Mouse (Mus musculus): ENCODE measurements around the gene Efcab14.

Gene Efcab14

GRCm38 (mm10) chr4:115737551-115738041 lies at the start of gene Efcab14:
Gene Efcab14, plus strand, starts transcription at chr4:115737744.
- peak; percentile 97 for DNase-seq

- no peak for DNase-seq
These were observed 36.1 kb upstream of the Efcab14 start for GRCm38 (mm10) chr4:115701468-115701867.

DNA sequence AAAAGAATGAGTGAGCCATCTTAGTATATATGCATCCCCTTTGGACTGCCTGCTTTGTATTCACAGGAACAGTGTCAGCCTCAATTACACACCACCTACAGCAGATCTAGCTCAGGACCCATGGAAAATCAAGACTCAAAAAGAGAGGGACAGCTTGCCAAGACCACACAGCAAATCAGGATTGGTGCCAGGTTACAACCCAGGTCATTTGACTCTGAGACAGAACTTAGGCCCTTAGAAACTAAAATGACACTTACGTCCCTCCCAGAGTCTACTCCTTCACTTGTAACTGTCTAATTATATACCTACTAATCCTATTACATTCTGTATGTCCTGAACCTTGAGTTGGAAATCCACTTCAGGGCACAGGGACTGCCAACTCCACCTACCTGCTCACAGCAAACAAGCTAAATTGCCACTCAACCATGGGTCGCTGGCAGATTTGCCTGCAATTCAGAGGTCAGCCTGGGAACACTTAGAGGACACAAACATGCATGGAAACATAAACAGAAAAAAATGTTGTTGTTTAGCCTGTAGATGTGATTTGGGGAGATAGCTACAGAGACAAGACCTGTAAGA lies 33.5 kb upstream of the Efcab14 start:
- no peak for DNase-seq

DNA sequence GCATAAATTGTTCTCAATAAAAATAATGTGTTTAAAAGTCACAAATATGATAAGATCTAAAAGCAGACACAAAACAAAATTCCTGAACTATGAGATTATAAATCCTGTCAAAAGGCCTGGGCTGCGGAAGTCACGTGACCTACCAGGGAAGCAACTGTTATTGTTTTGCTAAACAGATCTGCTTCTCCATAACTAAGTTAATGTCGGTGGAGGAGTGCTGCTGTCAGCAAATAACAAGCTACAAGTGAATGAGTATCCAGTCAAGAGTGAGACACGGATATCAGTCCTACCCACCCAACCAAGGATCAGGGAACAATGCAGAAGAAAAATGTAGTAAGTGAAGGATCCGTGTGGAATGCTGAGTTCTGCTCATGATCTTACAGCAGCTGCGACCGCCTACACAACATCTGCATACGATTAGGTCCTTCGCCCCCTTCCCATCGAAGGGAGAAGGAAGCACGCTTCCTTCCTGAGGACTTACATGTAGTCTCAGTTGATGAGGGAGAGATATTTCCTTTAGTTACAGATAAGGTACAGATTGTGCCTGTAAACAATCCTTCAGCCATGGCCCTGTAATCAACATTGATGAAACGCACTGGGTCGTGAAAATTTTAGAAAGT lies 28.5 kb upstream of the Efcab14 start:
- no peak for DNase-seq

- peak; percentile 33 for DNase-seq
These were observed 27.6 kb upstream of the Efcab14 start for GRCm38 (mm10) chr4:115709792-115710418.

DNA sequence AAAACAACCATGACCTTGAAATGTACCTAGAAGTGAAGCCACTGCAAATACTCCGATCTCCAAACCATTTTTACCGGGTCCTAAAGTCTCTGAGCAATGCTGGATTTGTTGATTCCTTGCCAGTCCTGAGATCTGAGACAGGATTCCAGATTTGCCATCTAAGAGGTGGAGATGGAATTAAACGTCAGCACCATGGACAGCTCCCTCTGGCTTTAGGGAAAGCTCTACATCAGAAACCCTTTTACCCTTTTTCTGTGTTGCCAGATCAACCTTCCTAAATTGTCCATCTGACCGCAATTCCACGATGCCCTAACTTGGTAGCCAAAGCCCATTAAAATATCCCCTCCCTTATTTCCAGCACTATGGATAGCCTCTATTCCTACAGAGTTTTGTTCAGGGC lies 8.8 kb upstream of the Efcab14 start:
- DNase-seq = no peak

DNA sequence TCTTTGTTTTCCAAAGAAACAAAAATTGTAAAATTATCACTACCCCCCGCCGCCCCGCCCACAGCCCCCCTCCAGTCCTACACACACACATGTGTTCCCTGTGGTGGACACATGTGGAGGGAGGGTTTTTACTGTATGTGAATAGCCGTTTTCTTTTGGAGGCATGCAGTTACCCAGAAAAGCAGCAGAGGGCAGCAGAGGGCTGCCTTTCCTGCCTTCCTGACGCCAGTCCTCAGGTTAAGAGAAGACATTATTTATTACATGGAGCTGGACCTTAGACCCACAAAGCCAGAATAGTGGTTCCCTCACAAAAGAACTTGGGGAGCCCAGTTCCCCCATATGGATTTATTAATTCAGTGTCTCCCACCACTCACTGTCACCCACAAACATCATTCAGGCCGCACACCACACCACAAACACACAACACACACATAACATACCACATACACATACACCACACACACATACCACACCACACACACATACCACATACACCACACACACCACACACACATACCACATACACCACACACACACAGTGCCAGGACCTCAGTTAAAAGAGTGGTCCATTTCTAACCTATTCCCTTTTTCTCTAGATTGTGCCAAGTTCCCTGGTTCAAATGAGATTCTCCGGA lies 5.8 kb upstream of the Efcab14 start:
- peak; percentile 59 for DNase-seq

- no peak for DNase-seq
These were observed 5.2 kb upstream of the Efcab14 start for GRCm38 (mm10) chr4:115732223-115732818.

DNA sequence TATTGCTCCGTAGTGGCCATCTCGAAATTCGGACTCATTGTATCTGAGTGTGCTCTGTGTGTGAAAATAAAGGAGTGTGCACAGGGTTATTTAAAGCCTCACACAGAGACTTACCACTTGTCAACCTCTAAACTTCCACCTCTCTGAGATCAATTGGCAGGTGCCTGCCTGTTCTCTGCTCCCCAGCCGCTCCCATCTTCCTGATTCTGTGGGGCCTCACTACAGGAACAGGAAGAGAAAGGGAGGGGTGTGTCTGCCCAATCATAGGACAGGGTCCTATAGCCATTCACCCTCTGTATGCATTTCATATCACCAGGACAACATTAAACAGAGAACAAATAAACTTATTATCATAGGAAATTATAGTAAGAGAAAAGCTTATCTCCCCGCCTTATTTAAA lies 3.8 kb upstream of the Efcab14 start:
- DNase-seq = no peak

GRCm38 (mm10) chr4:115734867-115735266 lies 2.7 kb upstream of the Efcab14 start:
- DNase-seq = no peak

- peak; percentile 36 for DNase-seq
These were observed 989 bp downstream of the Efcab14 start for GRCm38 (mm10) chr4:115738481-115738985.

DNA sequence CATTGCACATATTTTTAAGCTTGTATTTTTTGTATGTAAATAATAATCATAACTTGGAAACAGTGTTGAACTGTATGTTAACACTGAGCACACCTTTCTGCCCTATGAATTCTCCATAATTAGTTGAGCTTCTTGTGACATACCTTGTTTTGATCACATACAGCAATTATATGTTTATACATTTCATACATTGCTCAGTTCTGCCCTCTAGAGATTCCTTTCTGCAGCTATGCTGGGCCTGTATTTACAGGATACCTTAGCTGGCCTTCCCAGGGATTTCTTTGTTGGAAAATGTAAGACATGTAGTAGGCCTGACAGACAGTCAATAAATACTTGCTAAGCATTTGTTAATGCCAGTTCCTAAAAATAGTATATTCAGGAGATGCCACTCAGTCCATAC lies 5.1 kb downstream of the Efcab14 start:
- DNase-seq = no peak

DNA sequence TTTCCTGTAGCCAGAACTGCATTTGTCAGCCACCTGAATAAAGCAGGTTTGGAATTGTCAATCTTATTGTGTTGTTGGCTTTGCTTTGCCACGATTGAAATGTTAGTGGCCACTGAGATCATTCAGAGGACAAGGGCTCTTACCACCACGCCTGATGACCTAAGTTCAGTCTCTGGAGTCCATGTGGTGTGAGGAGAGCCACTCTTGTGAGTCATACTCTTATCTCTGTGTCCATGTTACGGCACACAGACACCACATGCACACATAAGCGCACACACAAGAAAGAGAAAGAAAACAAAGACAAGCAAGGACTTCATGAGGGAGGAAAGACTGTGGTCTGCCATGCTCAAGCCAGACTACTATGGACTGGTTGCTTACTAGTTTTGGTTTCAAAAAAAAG lies 5.6 kb downstream of the Efcab14 start:
- no peak for DNase-seq

DNA sequence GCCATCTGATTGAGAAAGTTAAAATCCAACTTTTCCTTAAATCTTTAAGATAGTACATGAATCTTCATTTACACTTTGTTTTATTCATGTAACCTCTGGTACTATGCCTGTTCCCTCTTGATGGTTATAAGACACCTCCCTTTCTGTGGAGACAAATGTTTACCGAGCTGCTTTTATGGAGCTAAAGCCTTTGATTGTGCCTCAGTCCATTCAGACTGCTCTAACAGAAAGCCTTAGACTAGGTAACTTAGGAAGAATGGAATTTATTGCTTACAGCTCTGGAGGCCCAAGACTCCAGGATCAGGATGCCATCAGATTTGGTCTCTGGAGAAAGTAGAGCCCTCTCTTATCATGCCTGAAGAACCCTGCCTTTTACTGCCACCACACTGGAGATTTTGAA lies 10.6 kb downstream of the Efcab14 start:
- DNase-seq = no peak

DNA sequence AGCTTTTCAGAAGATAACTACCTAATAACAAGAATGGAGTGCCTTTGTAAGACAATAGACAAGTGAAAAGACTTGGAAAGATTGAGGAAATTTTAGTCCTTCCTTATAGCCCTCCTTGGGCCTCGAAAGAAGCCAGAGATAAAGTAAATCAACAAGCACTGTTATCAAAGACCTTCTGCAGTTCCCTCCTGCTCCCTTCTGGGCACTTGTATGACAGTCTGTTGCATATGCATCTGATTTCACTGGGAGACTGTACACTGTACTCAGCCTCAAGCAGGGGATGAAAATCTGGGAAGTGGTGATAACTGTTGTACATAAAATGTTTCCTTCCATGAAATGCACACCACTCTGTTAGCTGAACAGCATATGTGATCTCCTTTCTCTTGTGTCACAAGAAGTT lies 11.8 kb downstream of the Efcab14 start:
- no peak for DNase-seq

GRCm38 (mm10) chr4:115754101-115754500 lies 16.6 kb downstream of the Efcab14 start:
- DNase-seq = no peak

DNA sequence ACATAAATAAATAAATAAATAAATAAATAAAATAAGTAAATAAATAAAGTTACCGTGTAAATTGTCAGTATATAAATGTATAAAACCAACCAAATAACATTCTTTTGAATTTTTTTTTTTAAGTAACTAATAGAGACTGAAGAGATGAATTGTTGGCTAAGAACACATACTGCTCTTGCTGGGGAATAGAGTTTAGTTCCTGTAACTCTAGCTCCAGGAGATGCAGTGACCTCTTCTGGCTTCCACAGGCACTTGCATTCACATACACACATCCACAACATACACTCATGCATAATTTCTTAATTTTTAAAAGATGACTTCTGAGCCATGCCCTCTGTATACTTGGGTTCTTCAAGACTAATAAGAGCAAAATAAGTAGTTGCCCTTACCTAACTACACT lies 17.3 kb downstream of the Efcab14 start:
- DNase-seq = no peak

- DNase-seq = no peak
These were observed 23.7 kb downstream of the Efcab14 start for GRCm38 (mm10) chr4:115761206-115761605.

DNA sequence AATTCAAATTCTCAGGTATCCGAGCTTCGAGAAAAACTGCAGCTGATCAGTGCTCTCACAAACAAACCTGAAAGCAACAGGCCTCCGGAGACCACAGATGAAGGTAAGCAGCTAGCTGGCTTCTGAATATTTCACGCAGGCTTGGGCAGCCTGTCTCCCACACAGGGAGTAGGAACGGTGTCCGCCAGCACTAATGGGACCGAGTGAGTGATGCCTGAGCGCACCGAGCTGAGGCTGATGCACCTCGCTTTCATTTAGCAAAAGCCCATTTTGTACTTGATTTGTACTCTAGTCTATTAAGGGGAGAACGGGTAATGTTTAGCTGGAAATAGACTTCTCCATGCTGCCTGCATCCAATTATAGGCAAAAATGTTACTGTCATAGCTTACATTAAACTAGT lies 27.0 kb downstream of the Efcab14 start:
- no peak for DNase-seq

DNA sequence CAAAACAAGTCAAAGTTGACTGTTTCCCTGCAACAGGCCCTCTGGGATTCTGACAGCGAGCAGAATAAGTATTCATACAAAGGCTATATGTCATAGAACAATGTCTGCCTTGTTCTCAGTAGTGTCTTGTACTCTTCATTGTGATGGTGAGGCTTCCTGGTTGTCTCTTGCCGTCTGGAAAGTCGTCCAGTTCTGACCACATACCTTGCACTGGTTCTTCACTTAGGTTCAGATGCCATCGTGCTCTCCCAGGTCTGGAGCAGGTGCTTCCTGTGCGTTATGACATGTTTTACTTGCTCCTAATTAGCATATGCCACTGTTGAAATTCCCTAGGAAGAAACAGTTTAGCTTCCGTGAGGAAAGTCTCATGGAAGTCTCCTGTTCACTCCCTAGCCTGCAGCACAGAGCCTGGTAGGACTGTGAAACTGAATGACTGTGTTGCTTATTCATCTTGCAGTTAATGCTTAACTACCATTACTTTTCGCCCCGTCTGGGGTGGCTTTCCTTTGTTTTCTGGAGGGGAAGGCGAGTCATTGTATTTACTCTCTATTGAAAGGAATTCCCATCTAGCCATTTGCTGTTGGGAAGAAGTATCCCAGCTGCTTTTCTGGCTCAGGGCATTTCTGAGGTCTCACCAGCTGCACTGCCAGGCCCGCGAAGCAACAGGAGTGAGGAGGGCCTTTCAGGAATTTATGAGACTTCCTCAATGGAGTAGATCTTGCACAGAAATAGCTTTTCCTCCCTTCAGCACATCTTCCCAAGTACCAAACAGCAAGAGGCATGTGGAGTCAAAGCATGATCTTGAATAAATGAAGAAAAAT lies 30.3 kb downstream of the Efcab14 start:
- no peak for DNase-seq

GRCm38 (mm10) chr4:115775056-115775455 lies 37.5 kb downstream of the Efcab14 start:
- DNase-seq = no peak

GRCm38 (mm10) chr4:115777627-115778026 lies 40.1 kb downstream of the Efcab14 start:
- no peak for DNase-seq
